Mouse (Mus musculus) testis, adult 2 months (tissue): Measurements from ENCODE around the gene Dpy19l3. TPM values are rescaled to one million over a fixed set of nuclear protein-coding genes. Genes with fewer than 3 reads are reported as not detected.

Experiments used
- H3K27ac ChIP-seq: fragments of 200-500 bp; 2 replicates; pipeline ENCODE4 v1.5.1; 2012; ENCODE audit warnings: low read depth, low read length; ENCODE audit not compliant: control insufficient read depth, insufficient read depth
- H3K27me3 ChIP-seq: fragments of 200-500 bp; 2 replicates; pipeline ENCODE4 v1.6.1; 2012; ENCODE audit warnings: mild to moderate bottlenecking, low read length, moderate library complexity; ENCODE audit not compliant: control insufficient read depth, insufficient read depth
- H3K36me3 ChIP-seq: fragments of 200-500 bp; 2 replicates; pipeline ENCODE4 v1.6.1; 2012; ENCODE audit warnings: mild to moderate bottlenecking, low read length; ENCODE audit not compliant: control insufficient read depth, insufficient read depth
- H3K4me1 ChIP-seq: fragments of 200-500 bp; 2 replicates; pipeline ENCODE4 v1.6.1; 2012; ENCODE audit warnings: low read length; ENCODE audit not compliant: control insufficient read depth, insufficient read depth
- H3K4me3 ChIP-seq: fragments of 200-500 bp; 2 replicates; pipeline ENCODE4 v1.5.1; 2012; ENCODE audit warnings: low read depth, mild to moderate bottlenecking, low read length, moderate library complexity, mixed read lengths; ENCODE audit not compliant: control insufficient read depth
- CTCF ChIP-seq: fragments of 200-500 bp; IDR thresholded peaks from 2 replicates; pipeline ENCODE4 v1.5.1; 2012; ENCODE audit warnings: low read depth, mild to moderate bottlenecking, inconsistent platforms, low read length, moderate library complexity; ENCODE audit not compliant: control insufficient read depth, insufficient read depth, insufficient replicate concordance
- POLR2A ChIP-seq: fragments of 200-500 bp; IDR thresholded peaks from 2 replicates; pipeline ENCODE4 v1.6.1; 2012; ENCODE audit warnings: low read depth, mild to moderate bottlenecking, inconsistent platforms, low read length, moderate library complexity; ENCODE audit not compliant: control insufficient read depth
- polyA plus RNA-seq: library from polyadenylated mRNA; depleted of rRNA; stranded (reverse); fragments of >200 nt; gene quantifications from 2 replicates; pipeline ENCODE4 v1.2.3, GENCODE M21; 2012

The Dpy19l3 gene
- polyA plus RNA-seq, 1 experiment, result 4.8 TPM

GRCm38 (mm10) chr7:35761801-35762200, 7.5 kb upstream of the Dpy19l3 start:
- H3K27me3 ChIP-seq, result no peaks in the 10 kb centered on the region
- no peak overlapping the region for H3K27ac ChIP-seq
- no peak for TF ChIP-seq CTCF
- TF ChIP-seq POLR2A, result no peak
- no peaks in the 10 kb centered on the region for H3K36me3 ChIP-seq
- H3K4me3 ChIP-seq, result no peak overlapping the region
- peaks cover 3% of the 10 kb centered on the region; the same call in 1 of the 2 replicates for H3K4me1 ChIP-seq

GRCm38 (mm10) chr7:35759602-35760001, 5.3 kb upstream of the Dpy19l3 start:
- Histone ChIP-seq H3K27ac (no peak overlapping the region), H3K36me3 (no peaks in the 10 kb centered on the region), H3K27me3 (no peaks in the 10 kb centered on the region), H3K4me3 (no peak overlapping the region), H3K4me1 (peaks cover 6% of the 10 kb centered on the region)
- TF ChIP-seq CTCF, result peak; percentile 34; the same call in 1 of the 2 replicates
- no peak for TF ChIP-seq POLR2A

GRCm38 (mm10) chr7:35756510-35757440, 2.5 kb upstream of the Dpy19l3 start:
- Histone ChIP-seq H3K36me3 (no peaks in the 10 kb centered on the region), H3K4me3 (no peak overlapping the region), H3K27me3 (no peaks in the 10 kb centered on the region), H3K27ac (no peak overlapping the region), H3K4me1 (peaks cover 10% of the 10 kb centered on the region)
- TF ChIP-seq POLR2A, result no peak
- no peak for TF ChIP-seq CTCF

GRCm38 (mm10) chr7:35754886-35755168, 573 bp upstream of the Dpy19l3 start:
- H3K27ac ChIP-seq, result peak overlapping the region; percentile 79
- no peak for TF ChIP-seq CTCF
- TF ChIP-seq POLR2A, result no peak
- H3K36me3 ChIP-seq, result no peaks in the 10 kb centered on the region
- H3K27me3 ChIP-seq, result no peaks in the 10 kb centered on the region
- peaks cover 10% of the 10 kb centered on the region for H3K4me1 ChIP-seq
- H3K4me3 ChIP-seq, result peak overlapping the region; percentile 97

GRCm38 (mm10) chr7:35753319-35754032, 778 bp downstream of the Dpy19l3 start:
- Histone ChIP-seq H3K4me3 (peak overlapping the region; percentile 97), H3K4me1 (peaks cover 10% of the 10 kb centered on the region), H3K27ac (no peak overlapping the region; the same call in 1 of the 2 replicates), H3K36me3 (no peaks in the 10 kb centered on the region), H3K27me3 (no peaks in the 10 kb centered on the region)
- no peak for TF ChIP-seq CTCF

- H3K27me3 ChIP-seq, result no peaks in the 10 kb centered on the region
- no peak overlapping the region for H3K4me3 ChIP-seq
- H3K27ac ChIP-seq, result no peak overlapping the region
- peaks cover 10% of the 10 kb centered on the region for H3K4me1 ChIP-seq
- no peaks in the 10 kb centered on the region for H3K36me3 ChIP-seq
- TF ChIP-seq POLR2A, result no peak
- no peak for TF ChIP-seq CTCF
These were observed 3.4 kb downstream of the Dpy19l3 start for GRCm38 (mm10) chr7:35750873-35751272.

GRCm38 (mm10) chr7:35747397-35747964, 6.8 kb downstream of the Dpy19l3 start:
- Histone ChIP-seq H3K27ac (no peak overlapping the region), H3K36me3 (no peaks in the 10 kb centered on the region), H3K27me3 (no peaks in the 10 kb centered on the region), H3K4me3 (no peak overlapping the region), H3K4me1 (no peaks in the 10 kb centered on the region)
- no peak for TF ChIP-seq CTCF
